Mouse (Mus musculus) embryo, embryonic 10.5 days (tissue): Measurements from ENCODE around the gene Mcm2.

Experiments
- DNase-seq: peaks from one replicate; pipeline ENCODE4 v3.0.0-alpha.2; 2015; ENCODE audit warnings: low spot score

Mcm2 gene

DNA sequence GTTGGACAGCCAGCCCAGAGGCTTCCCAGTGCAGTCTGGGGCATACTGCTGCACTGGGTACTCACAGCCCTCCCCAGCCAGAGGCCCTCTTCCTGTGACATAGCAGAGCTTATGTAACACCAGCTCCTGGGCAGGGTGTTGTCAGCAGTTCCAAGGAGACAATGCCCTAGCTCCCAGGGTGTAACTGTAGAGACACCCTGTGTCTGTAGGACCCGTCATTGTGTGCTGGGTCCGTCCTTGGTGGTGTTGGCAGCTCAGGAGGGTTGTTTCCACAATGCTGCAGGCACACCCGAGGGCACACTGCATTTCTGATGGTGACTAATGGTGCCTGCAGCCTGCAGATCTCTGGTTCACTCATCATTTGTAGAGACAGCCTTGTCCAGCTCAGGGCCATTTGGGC is 28.3 kb upstream of the Mcm2 start:
- DNase-seq: no peak

DNA sequence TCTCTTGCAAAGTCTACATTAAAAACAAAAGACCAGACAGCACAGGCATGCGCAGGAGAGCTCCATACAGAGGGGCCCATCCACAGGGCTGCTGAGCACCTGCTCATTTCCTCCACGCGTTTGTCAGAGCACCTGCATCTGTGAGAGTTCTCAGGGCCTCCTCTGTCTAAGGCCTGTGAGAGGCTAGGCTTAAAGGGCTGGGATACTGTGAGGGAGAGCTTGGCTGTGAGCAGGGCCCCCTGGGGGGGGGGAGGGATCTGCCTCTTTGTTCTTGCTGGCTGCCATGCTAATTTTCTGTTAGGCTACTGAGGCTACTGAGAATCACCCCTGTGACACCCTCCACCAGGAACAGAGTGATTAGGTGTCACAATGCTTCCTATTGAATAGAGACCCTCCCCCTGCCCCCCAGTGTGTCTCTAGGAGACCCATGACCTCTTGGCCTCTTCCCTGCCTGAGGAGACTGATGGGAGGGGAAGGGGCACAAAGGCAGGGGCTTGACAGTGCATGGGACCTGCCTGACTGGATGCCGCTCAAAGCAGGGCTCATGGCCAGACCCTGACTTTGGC is 27.1 kb upstream of the Mcm2 start:
- peak; percentile 92 for DNase-seq

DNA sequence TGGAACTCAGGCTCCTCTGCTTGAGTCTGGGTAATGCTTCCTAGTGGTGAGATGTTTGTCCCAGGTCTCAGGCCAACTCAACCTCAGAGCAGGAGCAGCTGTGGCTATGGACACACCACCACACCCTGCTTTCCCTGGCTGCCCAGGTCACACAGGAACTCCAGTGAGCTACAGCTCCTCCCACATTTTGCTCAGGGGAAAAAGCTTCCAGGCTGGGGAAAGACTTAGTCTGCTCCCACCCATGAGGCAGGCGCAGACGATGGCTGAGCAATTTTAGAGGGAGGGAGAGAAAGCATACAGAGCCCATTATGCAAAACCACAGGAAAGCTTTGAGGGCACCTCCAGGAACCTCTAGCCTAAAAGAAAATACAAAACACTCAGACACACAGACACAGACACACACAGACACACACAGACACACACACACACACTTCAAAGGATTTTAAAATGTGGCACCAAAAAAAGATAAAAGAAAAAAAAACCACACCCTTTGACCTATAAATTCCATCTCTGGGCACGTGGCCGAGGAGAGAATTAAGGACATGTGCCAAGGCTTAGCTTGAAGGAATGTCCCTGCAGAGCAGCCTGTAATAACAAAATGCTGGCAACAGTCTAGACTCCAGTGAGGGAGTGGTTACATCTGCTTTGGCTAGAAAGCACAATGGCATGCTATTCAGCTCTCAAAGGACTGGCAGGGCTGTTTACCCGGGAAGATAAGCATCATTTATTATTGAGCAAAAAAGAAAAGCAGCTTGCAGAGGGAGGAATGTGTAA is 26.1 kb upstream of the Mcm2 start:
- peak; percentile 71 for DNase-seq

GRCm38 (mm10) chr6:88918802-88919201 is 20.2 kb upstream of the Mcm2 start:
- no peak for DNase-seq

DNA sequence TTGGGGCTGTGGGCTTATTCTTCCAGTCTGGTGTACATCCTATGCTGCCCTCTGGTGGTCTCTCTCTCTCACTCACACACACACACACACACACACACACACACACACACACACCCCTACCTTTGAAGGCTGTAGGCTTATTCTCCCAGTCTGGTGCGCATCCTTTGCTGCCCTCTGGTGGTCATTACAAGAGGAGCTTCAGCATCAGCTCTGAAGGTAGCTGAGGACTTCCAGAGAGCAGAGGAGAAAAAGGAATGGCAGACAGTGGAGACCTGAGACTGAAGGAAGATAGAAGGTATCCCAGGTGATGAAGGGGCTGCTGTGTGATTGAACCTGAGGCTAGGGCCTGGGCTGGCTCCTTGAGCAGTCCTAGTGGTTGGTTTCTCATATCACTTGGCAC is 17.6 kb upstream of the Mcm2 start:
- DNase-seq: peak; percentile 71

- no peak for DNase-seq
Observed at GRCm38 (mm10) chr6:88915510-88915909, 16.9 kb upstream of the Mcm2 start.

DNA sequence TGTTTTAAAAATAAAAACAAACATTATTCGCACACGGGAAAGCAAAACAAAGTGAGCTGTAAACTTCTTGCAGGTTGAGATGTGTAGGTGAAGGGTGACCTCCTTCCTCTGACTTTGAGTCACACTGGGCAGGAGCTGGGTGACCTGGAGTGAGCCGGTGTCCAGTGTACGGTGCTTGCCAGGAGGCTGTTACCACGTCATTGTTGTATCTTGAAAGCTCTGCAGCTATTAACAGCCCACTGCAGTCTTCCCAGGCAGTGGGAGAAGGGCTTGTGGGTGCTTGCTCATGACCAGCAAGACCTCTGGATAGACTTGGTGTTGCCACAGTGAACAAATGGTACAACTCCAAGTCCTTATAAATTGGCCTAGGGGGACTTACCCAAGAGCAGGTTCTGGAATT is 16.2 kb upstream of the Mcm2 start:
- DNase-seq: no peak

DNA sequence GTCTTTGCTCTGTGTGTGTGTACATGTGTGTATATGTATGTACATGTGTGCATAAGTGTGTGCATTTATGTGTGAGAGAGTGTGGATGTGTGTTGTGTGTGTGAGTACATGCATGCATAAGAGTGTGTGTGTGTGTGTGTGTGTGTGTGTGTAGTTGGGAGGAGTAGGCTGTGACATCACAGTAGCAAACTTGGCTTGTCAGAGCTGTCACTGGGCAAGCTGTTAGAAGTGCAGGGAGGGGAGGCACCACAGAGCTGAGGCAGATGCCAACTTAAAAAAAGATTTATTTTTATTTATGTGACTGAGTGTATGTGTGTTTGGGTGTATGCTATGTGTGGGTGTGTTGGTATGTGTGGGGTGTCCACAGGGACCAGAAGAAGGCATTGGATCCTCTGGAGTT is 14.9 kb upstream of the Mcm2 start:
- no peak for DNase-seq

DNA sequence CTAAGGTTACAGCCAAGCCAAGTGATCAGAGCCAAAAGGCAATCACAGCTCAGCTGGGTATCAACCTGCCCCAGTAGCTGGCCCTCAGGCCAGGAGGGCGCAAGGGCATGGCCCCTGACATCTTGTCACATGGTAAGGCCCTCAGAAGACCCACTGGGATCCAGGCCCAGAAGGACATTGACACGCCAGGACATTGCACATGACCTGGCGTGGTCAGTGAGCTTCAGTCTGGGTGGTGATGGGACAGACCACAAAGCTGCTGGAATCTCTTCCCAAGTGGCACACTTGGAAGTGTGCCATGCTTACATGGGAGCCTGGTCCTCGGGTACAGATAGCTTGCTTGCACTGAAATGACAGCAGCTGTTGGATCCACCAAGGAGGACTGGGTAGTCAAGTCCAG is 14.4 kb upstream of the Mcm2 start:
- no peak for DNase-seq

DNA sequence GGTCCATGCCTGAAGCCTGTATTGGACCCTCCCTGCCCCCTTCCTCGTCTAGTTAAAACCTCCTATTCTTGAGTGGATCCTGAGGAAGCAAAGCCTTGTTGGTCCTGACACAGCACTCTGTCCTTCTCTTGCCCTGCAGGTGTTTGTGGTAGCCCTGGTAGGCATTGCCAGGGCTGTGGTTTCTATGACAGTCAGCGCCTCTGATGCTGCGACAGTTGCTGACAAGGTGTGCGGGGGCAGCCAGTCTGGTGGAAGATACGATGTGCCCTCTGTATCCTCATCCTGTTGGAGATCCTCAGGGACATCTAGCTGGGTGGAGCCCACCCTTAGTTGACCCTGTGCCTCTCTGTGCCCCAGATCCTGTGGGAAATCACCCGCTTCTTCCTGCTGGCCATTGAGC is 10.6 kb upstream of the Mcm2 start:
- DNase-seq: no peak

- peak; percentile 89 for DNase-seq
Observed at GRCm38 (mm10) chr6:88906369-88907108, 8.0 kb upstream of the Mcm2 start.

DNA sequence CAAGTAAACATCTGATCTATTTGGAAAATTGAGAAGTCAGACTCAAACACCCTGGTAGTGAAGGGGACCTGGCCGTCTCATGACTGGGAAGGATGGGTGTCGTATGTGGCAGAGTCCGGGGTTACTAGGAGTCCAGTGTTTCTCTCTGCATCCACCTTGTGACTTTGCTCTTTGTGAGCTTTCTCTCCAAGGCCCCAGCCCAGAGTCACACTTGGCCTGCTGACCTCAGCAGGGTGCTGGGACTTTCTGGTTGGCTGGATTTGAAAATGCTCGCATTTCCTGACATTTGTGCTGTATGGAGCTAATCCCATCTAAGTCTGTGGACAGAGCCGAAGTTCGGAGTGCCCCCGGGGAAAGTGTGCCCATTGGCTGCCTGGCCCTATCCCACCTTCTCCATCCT is 6.5 kb upstream of the Mcm2 start:
- no peak for DNase-seq

DNA sequence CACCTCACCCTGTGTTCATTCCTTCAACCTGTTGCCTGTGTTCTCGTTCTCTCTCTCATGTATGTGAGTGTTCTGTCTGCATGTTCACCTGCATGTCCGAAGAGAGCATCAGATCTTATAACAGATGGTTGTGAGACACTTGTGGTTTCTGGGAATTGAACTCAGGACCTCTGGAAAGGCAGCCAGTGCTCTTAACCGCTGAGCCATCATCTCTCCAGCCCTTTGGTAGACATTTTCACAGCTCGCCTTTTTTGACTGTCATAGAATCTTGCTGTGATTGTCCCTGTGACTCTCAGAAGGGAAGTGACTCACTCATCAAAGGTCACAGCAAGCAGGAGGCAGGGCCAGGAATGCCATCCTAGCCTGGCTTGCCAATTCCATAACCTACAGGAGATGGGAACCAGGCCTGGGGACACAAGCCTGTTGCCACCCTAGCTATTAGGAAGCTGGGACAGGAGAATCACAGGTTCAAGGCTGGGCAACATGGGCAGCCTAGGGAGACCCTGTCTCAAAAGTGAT is 5.9 kb upstream of the Mcm2 start:
- DNase-seq: no peak

GRCm38 (mm10) chr6:88903708-88904107 is 5.1 kb upstream of the Mcm2 start:
- DNase-seq: no peak

- peak; percentile 98 for DNase-seq
Observed at GRCm38 (mm10) chr6:88901947-88902820, 3.6 kb upstream of the Mcm2 start, which contains the start of gene Tpra1. Gene Tpra1, plus strand, starts transcription at chr6:88902251.

DNA sequence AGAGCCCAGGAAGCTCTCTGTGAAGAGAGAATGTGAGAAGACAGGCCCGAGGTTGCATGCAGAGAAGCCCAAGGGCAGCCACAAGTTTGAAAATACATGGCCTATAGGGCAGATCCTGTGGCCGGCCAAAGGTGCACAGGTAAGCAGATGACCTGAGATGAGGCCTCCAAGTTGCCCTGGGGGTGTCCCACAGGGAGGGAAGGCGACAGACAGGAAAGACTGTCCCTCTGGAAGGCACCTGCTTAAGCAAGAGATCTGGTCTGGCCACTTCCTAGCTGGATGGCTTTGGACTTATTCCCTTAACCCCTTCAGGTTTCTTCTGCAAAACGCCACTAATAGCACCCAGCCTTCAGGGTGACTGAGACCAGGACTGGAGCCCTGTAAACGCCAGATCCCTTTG is 2.9 kb upstream of the Mcm2 start:
- DNase-seq: peak; percentile 39

DNA sequence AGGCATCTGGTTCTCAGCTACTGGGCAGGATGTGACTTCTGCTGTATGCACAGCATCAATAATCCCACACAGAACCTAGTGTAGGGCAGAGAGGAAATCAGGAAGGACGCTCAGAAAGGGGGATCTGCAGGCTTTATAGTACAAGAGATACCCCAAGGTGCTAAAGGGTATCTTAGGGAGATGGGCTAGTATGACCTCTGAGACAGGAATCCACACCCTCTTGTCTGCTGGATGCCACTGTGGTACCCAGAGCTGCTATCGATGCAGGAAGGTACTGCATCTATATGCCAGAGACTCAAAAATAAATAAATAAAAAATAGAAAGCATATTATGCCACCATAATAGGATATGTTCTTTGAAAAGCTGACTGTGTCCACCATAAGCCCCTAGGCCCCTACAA is 1.0 kb upstream of the Mcm2 start:
- no peak for DNase-seq

- no peak for DNase-seq
Observed at GRCm38 (mm10) chr6:88899086-88899485, 506 bp upstream of the Mcm2 start.

- DNase-seq: no peak
Observed at GRCm38 (mm10) chr6:88897246-88897645, 1.3 kb downstream of the Mcm2 start.

GRCm38 (mm10) chr6:88895943-88896342 is 2.6 kb downstream of the Mcm2 start:
- no peak for DNase-seq

DNA sequence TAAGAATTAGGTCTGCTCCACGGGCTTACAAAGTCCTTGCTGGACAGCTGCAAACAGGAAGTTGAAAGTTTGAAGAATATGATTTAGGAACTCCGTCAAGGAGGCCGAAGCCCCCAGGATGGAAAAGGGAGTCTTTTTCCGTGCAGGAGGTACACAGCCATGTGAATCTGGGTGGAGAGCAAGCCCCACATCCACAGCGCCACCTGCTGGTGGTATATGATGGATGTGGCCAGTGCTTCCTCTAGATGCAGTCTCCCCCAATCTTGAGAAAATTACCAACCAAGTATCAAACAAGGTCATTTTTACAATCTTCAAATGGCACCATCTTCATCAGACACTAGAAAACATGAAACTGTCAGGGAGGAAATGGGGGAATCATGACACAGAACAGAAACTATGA is 5.0 kb downstream of the Mcm2 start:
- DNase-seq: peak; percentile 70

GRCm38 (mm10) chr6:88890832-88891231 is 7.7 kb downstream of the Mcm2 start:
- no peak for DNase-seq
